Mouse (Mus musculus) spleen, adult 2 months (tissue): ENCODE data around the gene Serac1.

Experiments used
- CTCF ChIP-seq: fragments of 200-500 bp; IDR thresholded peaks from 2 replicates; pipeline ENCODE4 v1.5.1; 2011; ENCODE audit warnings: mild to moderate bottlenecking, inconsistent platforms; ENCODE audit not compliant: insufficient read depth, insufficient read length, insufficient replicate concordance; ENCODE audit errors: extremely low read depth
- POLR2A ChIP-seq: fragments of 200-500 bp; IDR thresholded peaks from 2 replicates; pipeline ENCODE4 v1.6.1; 2011; ENCODE audit warnings: low read depth, low read length, inconsistent platforms

- TF ChIP-seq POLR2A = no peak
- no peak for TF ChIP-seq CTCF
Observed at GRCm38 (mm10) chr17:6052801-6053200, 26.7 kb downstream of the Serac1 start.
